Mouse (Mus musculus) brown adipose tissue, adult 24 weeks (tissue): ENCODE measurements around the gene Pou1f1. TPM values are rescaled to one million over a fixed set of nuclear protein-coding genes. Genes with fewer than 3 reads are reported as not detected.
A peak's percentile ranks its signal among the peaks of the same experiment; 100 is the strongest.

ENCODE experiments used
- H3K27ac ChIP-seq: fragments of 200-500 bp; replicated peaks from 2 replicates; pipeline ENCODE4 v1.5.1; 2012; ENCODE audit warnings: low read depth, mild to moderate bottlenecking, low read length
- H3K4me1 ChIP-seq: fragments of 200-500 bp; 2 replicates; pipeline ENCODE4 v1.6.1; 2012; ENCODE audit warnings: low read length, mixed read lengths; ENCODE audit not compliant: control insufficient read depth, insufficient read depth, insufficient read length
- H3K4me3 ChIP-seq: fragments of 200-500 bp; 2 replicates; pipeline ENCODE4 v1.5.1; 2012; ENCODE audit warnings: low read depth, mild to moderate bottlenecking, low read length, moderate library complexity; ENCODE audit not compliant: insufficient read depth
- polyA plus RNA-seq: library from polyadenylated mRNA; stranded (reverse); fragments of >200 nt; gene quantifications from 2 replicates; pipeline ENCODE4 v1.2.4, GENCODE M21; 2012; ENCODE audit not compliant: missing spikeins, insufficient read depth, insufficient read length

Gene Pou1f1
- not detected in 2 replicates for polyA plus RNA-seq

- Histone ChIP-seq H3K27ac (no peak within 1 kb of the TSS), H3K4me3 (no peak within 1 kb of the TSS), H3K4me1 (no peaks in the 10 kb centered on the region)
Measured at GRCm38 (mm10) chr16:65520211-65520610, at the start of gene Pou1f1. TSS of gene Pou1f1 (plus strand) at chr16:65520511.

- H3K4me1 ChIP-seq: no peaks in the 10 kb centered on the region
- no peak overlapping the region for H3K27ac ChIP-seq
- H3K4me3 ChIP-seq: no peak overlapping the region
Measured at GRCm38 (mm10) chr16:65470650-65471049, 49.7 kb upstream of the Pou1f1 start.

DNA sequence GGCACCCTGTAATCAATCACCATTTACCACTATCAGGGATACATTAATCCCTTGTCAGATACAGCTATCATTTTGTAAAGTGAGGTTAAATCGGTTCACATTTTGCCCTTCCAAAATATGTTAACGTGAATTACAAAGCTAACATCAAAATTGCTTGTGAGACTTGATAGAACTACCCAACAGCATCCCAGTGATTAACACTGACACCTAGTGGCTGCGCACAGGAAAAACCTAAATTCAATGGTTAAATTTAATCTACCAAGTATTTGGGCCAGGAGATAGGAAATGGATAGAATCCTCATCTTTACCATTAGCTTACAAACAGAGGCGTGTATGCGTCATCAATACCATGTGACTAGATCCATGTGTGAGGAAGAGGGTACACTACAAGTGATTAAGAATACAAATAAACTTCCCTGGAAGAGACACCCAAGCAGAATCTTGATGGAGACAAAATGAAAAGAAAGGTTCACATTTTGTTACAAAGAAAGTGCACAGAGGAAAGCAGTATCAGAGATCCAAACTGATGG, 47.8 kb upstream of the Pou1f1 start:
- no peaks in the 10 kb centered on the region for H3K4me1 ChIP-seq
- H3K4me3 ChIP-seq: no peak overlapping the region
- no peak overlapping the region for H3K27ac ChIP-seq

- Histone ChIP-seq H3K4me1 (no peaks in the 10 kb centered on the region), H3K27ac (no peak overlapping the region), H3K4me3 (no peak overlapping the region)
Measured at GRCm38 (mm10) chr16:65485726-65486125, 34.6 kb upstream of the Pou1f1 start.

- H3K27ac ChIP-seq: no peak overlapping the region
- no peak overlapping the region for H3K4me3 ChIP-seq
- H3K4me1 ChIP-seq: no peaks in the 10 kb centered on the region
Measured at GRCm38 (mm10) chr16:65496030-65496429, 24.3 kb upstream of the Pou1f1 start.

GRCm38 (mm10) chr16:65497049-65497448, 23.3 kb upstream of the Pou1f1 start:
- Histone ChIP-seq H3K4me1 (no peaks in the 10 kb centered on the region), H3K4me3 (no peak overlapping the region), H3K27ac (no peak overlapping the region)

DNA sequence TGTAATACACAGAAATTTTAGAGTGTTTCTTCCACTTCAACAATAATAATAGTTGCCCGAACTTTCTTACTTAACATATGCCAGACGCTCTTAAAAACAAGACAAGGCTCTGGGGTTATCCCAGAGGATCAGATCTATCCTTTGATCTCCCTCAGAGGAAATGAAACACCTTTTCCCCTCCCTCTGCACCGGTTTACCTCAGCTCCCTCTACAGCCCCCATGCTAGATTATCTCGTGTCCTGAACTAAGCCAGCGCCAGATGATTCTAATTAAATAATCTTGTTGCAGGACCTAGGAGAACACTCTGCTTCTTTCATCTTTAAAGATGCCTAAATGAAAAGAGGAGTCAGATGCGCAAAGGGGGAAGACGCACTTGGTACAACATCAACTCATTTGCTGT, 6.1 kb upstream of the Pou1f1 start:
- Histone ChIP-seq H3K4me1 (no peaks in the 10 kb centered on the region), H3K27ac (no peak overlapping the region), H3K4me3 (no peak overlapping the region)

GRCm38 (mm10) chr16:65526004-65526403, 5.7 kb downstream of the Pou1f1 start:
- Histone ChIP-seq H3K4me1 (no peaks in the 10 kb centered on the region), H3K4me3 (no peak overlapping the region), H3K27ac (no peak overlapping the region)

GRCm38 (mm10) chr16:65526695-65527094, 6.4 kb downstream of the Pou1f1 start:
- Histone ChIP-seq H3K27ac (no peak overlapping the region), H3K4me1 (no peaks in the 10 kb centered on the region), H3K4me3 (no peak overlapping the region)

- no peak overlapping the region for H3K27ac ChIP-seq
- H3K4me1 ChIP-seq: no peaks in the 10 kb centered on the region
- no peak overlapping the region for H3K4me3 ChIP-seq
Measured at GRCm38 (mm10) chr16:65529589-65529988, 9.3 kb downstream of the Pou1f1 start.

GRCm38 (mm10) chr16:65531663-65532062, 11.4 kb downstream of the Pou1f1 start:
- no peak overlapping the region for H3K27ac ChIP-seq
- no peak overlapping the region for H3K4me3 ChIP-seq
- H3K4me1 ChIP-seq: no peaks in the 10 kb centered on the region

- H3K4me3 ChIP-seq: no peak overlapping the region
- H3K4me1 ChIP-seq: no peaks in the 10 kb centered on the region
- no peak overlapping the region for H3K27ac ChIP-seq
Measured at GRCm38 (mm10) chr16:65533315-65533999, 13.1 kb downstream of the Pou1f1 start.

GRCm38 (mm10) chr16:65543676-65544293, 23.5 kb downstream of the Pou1f1 start:
- Histone ChIP-seq H3K27ac (no peak overlapping the region), H3K4me1 (no peaks in the 10 kb centered on the region), H3K4me3 (no peak overlapping the region)

- Histone ChIP-seq H3K4me1 (peaks cover under 1% of the 10 kb centered on the region; the same call in 1 of the 2 replicates), H3K27ac (no peak overlapping the region), H3K4me3 (no peak overlapping the region)
Measured at GRCm38 (mm10) chr16:65548960-65549359, 28.6 kb downstream of the Pou1f1 start.

GRCm38 (mm10) chr16:65550814-65551213, 30.5 kb downstream of the Pou1f1 start:
- Histone ChIP-seq H3K27ac (no peak overlapping the region), H3K4me3 (no peak overlapping the region), H3K4me1 (peaks cover 3% of the 10 kb centered on the region; the same call in 1 of the 2 replicates)

GRCm38 (mm10) chr16:65554267-65554666, 34.0 kb downstream of the Pou1f1 start:
- Histone ChIP-seq H3K4me1 (peaks cover 3% of the 10 kb centered on the region; the same call in 1 of the 2 replicates), H3K4me3 (no peak overlapping the region), H3K27ac (peak overlapping the region; percentile 51)
